Mouse (Mus musculus): ENCODE measurements at regions not wholly inside any gene's neighbourhood (a gene's known extent, or its start where the extent isn't known, plus 50 kb on each side); places are given as distances from the start of the nearest gene placed in this dataset.

DNA sequence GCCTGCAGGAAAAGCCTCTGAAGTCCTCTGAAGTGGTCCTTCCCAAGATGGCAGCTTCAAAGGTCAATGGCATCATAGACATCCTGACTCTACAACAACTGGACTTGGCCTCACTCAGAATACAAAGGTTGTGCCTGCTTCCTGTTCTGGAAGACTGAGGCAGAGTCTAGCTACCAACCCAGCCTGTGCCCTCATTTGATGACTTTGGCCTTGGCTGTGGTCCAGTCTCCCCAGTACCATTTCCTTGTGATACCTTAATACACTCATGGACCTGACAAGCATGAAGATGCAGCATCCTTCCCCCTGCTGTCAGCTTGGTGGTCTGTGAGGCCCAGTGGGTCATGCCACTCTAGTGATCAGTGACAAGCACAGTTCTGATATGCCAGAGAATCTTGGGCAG is 130.6 kb downstream of the Gm4791 start:
- in situ Hi-C loops (cut with MseI, MboI), result loop anchor here (10.0 to 25.0 kb wide), 2 partner anchors 576 to 583 kb away; no protein-coding TSS in a partner anchor

DNA sequence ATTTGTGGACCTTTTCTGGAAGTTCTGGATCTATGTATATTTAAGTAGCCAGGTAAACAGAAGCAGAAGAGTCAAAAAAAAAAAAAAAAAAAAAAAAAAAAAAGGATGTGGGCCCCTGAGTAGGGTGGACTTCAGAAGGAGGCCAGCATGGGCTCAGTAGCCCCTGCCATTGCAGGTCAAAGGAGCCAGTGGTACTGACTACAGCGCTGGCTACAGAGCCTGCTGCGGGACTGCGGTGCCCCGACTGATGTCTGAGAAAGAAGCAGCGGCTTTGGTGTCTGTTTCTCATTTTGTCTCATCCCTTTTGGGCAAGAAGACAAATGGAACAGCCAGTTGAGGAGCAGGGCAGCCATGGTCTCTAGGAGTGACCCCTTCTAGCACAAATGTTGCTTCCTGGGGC is 134.9 kb downstream of the Gm4791 start:
- in situ Hi-C loops (cut with MseI, MboI), result loop anchor here in 1 of 2 experiments (25.0 kb wide), 1 partner anchor 579 kb away; no protein-coding TSS in a partner anchor

DNA sequence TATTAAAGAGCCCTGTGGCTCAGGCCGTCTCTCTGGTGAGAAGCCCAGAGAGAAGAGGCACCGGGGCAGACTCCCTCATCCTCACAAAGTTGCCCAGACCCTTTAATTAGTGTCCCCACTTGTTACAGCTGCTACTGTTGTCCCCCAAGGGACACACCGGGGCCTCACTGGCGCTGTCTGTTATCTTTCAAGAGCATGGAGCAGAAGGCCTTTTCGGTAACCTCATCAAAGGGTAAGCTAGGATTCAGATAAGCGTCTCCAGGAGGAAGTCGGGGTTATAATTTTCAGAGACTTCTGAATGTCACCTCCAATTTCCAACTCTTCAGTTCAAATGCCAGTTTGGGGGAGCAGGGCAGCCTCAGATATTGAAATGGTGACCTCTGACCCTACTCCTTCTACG is 135.3 kb downstream of the Gm4791 start:
- in situ Hi-C loops (cut with MseI, MboI), result loop anchor here in 1 of 2 experiments (25.0 kb wide), 1 partner anchor 578 kb away; no protein-coding TSS in a partner anchor

DNA sequence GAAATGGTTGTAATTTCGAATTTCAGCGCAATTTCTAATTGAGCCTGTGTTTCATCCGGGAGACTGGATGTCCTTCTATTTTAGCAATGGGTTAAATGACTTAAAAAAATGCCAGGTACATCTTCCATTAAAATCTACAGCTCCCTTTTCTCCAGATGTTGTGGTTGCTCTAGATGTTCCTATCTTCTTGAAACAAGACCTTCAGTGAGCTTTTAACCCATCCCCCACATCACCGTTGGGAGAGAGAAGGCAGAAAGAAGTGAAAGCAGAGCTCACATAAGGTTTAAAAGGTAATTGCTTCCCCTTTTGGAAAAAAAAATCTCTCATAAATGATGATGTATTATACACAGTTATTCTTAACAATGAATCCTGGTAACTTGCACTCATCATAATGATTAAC is 135.9 kb downstream of the Gm4791 start:
- in situ Hi-C loops (cut with MseI, MboI), result loop anchor here in 1 of 2 experiments (25.0 kb wide), 1 partner anchor 578 kb away; no protein-coding TSS in a partner anchor

DNA sequence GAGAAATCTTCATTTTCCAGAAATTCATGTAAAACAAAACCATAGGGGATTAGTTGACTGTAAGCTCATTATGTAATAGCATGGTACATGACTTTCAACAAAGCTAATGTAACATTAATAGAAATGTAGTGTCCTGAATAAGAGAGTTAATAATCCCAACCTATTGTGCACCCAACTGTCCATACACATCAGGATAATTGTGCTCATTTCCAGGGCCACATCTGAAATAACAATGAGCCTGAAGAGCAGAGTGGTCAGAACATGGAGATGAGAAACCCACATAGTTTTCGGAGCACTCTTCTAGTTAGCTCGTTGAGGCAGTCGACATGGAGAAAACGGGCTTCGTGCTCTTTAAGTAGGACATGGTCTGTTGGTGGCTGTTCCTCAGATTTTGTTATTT is 138.1 kb downstream of the Gm4791 start:
- in situ Hi-C loops (cut with MseI, MboI), result loop anchor here in 1 of 2 experiments (25.0 kb wide), 1 partner anchor 576 kb away; no protein-coding TSS in a partner anchor

- in situ Hi-C loops (cut with MseI, MboI), result no loop called here
These were observed 154.9 kb downstream of the Gm4791 start for GRCm38 (mm10) chr9:47153471-47153870.

DNA sequence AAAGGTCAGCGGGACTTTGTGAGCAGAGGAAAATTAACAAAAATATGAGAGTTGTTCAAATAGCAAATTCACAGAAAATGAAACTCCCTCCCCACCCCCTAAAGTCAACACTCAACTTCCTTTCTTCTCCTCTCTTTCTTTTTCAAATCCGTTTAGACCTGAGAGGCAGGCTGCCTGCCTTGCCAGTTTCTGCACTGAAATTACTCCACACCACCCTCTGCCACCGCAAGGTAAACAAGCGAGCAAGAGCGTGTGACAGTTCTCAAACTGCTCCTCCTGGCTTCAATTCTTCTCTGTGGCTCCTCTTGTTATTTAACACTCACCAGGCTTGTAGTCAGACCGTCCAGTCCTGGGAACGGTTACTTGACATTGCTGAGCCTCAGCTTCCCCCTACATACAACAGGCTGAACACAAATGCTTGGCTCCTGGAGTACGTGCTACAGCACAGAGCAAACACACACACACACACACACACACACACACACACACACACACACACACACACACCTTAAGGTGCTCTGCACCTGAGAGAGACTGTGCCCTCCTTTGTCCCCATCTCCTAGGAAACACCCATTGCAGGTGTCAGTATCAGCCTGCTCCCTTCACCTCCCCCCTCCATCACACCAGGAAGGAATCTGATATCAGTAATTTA is 167.1 kb downstream of the Gm4791 start:
- in situ Hi-C loops (cut with MseI, MboI), result no loop called here

- in situ Hi-C loops (cut with MseI, MboI), result no loop called here
These were observed 169.2 kb downstream of the Gm4791 start for GRCm38 (mm10) chr9:47167681-47168240.

DNA sequence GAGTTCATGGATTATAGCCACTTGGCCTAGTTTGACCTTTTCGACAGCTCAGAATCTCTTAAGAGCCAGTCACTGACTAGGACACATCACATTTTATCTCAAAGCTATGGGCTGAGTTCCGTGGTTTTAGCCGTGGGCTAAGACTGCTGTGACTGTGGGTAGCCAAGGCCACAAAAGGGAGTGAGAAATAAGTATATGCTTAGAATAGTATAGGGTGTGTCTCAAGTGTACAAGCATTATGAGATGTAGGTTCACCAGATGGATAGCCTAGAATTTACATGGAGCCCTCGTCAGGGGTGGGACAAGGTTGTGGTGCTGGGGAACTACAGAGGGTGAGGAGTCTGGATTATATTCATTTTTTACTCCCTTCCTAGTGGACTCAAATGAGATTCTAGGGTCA is 177.5 kb downstream of the Gm4791 start:
- in situ Hi-C loops (cut with MseI, MboI), result no loop called here

- in situ Hi-C loops (cut with MseI, MboI), result no loop called here
These were observed 219.6 kb downstream of the Gm4791 start for GRCm38 (mm10) chr9:47218101-47218500.

GRCm38 (mm10) chr9:47223536-47223935 is 225.0 kb downstream of the Gm4791 start:
- in situ Hi-C loops (cut with MseI, MboI), result no loop called here

GRCm38 (mm10) chr9:47224249-47224648 is 225.7 kb downstream of the Gm4791 start:
- in situ Hi-C loops (cut with MseI, MboI), result no loop called here

DNA sequence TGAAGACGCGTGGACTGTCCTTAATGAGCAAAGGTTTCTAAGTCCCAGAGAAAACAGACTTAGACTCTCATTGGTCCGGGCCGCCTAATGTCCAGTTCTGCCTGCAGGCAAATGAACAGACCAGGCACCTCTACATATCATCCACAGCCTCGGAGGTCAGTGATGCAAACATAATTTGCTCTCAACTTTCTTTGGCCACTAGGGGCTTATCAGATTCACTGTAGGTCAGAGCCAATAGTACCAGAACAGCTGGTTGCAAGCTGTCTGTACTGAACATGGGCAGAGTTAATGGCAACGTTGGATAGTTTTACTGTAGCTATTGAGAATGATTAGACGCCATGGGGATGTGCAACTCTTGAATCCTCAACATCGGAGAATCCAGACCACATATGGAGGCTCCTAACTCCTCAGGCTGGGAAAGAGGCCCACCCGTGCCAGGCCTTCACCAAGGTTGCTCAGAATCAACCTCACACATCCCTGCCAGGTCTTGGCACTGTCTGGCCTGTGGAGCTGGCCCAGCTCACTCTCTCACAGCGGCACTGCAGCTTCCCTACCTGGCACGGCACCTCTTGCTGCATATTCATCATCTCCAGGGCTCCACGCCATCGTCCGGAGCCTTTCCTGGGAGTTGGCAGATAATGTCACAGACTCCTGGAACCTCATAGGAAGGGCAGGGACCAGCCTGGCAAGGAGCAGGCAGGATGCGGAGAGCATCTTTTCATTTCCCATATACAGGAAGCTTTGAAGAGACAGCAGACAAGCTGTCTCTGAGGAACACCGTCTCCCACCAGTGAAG is 228.1 kb downstream of the Gm4791 start:
- in situ Hi-C loops (cut with MseI, MboI), result no loop called here

DNA sequence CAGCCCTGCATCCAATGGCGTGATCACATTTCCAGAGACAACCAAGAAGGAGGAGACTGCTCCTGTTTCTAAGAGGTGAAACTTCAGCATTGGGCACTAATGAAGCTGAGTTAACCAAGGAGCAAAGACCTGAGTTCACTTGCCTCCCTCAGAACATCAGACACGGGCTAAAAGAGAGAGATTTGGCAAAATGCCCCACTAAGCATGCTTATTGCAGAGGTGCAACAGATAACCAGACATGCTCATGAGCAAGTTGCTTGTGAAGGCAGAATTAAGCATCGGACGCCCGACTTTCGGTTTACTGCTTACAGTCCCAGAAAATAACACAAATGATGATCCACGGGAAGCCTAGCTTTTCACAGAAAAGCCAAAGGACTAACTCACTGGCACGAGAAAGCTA is 228.8 kb downstream of the Gm4791 start:
- in situ Hi-C loops (cut with MseI, MboI), result no loop called here

DNA sequence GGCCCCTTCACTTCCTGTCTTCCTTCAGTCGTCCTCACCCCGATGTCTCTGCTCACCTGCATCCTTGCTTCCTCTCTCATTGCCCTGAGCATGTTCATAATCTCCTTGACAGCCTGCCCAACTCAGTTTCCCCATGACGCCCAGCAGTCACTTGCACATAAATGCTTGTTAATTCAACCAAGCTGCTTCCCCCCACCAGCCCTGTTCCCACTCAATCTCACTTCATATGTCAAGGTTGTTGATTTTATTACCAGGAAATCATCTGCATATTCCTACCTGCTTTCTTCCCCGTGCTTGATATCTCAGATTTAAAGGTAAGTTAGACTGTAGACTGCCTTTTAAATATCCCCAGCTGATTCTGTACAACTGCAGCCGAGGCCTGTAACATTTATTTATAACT is 230.2 kb downstream of the Gm4791 start:
- in situ Hi-C loops (cut with MseI, MboI), result no loop called here

DNA sequence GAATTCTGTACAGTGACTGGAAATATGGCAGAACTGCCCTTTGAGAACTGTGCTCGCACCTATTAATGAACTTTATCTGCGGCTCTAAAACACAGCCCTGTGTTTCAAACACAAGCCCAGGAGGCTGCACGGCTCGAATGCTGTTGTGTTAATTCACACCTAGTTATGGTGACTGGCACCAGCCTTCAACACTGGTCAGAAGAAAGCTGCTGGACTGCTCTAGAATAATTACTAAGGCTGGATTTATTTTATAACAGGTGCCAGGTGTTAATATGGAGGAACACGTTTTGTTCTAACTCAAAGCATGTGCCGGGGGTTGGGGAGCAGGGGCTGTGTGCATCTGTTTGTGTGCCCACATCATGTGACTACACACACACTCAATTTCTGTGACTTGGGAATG is 230.8 kb downstream of the Gm4791 start:
- in situ Hi-C loops (cut with MseI, MboI), result no loop called here

DNA sequence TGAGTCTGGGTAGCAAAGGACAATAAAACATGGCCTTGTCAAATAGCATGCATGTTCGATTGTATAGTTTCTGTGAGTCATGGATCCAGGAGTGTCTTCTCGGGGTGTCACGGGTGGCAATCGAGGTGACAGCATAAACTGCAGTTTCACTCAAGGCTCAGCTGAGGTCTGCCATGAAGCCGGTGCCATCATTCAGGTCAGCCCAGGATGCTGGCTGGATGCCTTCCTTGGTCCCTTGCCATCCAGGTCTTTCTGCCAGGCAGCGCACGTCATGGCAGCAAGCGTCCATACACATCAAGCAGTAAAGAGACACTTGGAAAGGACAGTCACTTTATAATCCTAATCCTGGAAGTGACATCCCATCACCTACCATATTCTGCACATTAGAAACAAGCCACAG is 242.4 kb downstream of the Gm4791 start:
- in situ Hi-C loops (cut with MseI, MboI), result no loop called here

- in situ Hi-C loops (cut with MseI, MboI), result no loop called here
These were observed 243.5 kb downstream of the Gm4791 start for GRCm38 (mm10) chr9:47242051-47242450.

GRCm38 (mm10) chr9:47242526-47242925 is 244.0 kb downstream of the Gm4791 start:
- in situ Hi-C loops (cut with MseI, MboI), result no loop called here

- in situ Hi-C loops (cut with MseI, MboI), result no loop called here
These were observed 250.5 kb downstream of the Gm4791 start for GRCm38 (mm10) chr9:47249029-47249428.

DNA sequence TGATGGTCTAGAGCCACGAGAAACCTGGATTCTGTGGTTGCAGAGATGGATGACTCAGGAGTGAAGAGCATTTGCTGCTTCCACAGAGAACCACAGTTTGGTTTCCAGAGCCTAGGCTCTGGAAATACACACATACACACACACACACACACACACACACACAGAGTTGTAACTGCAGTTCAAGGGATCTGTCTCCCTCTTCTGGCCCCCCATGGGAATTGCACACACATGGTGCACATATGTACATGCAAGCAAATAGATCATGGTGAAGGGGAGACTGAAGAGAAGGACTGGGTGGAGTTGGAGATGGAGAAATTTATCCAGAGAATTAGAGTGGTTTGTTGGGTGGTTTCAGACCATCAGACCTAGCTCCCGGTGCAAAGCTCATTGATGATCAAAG is 252.6 kb downstream of the Gm4791 start:
- in situ Hi-C loops (cut with MseI, MboI), result no loop called here

DNA sequence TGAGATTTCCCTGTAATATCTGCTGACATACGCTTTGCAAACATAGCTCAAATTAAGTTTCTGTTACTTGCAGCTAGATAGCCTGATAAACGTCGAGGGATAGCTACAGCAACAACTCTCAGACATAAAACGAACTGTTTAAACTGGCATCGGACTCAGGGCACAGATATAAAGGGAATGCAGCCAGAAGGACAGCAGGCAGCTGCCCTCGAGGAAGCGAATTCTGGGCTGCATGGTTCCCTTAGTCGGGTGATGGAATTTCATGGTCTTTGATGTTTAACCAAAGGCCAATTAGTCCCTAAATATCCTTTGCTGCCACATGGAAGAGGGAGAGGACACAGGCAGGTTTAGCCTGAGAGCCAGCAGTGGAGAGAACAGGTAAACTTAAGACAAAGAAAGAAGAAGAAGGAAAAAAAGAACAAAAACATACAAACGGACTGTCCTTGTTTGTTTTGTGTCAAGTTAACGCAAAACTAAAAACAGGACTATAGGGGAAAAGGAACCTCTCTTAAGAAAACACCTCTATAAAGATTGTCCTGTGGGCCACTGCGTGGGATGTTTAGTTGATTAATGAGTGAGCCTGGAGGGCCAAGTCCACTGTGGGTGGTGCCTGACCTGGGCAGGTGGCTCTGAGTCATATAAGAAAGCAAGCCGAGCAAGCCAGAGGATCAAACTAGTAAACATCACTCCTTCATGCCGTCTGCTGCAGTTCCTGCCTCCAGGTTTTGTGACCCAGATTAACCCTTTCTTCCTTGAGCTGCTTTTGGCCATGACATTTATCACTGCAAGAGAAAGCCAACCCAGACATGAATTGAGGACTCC is 255.5 kb downstream of the Gm4791 start:
- in situ Hi-C loops (cut with MseI, MboI), result no loop called here

Measured in mouse trophoblast stem cell (cell line).